Mouse (Mus musculus): Measurements from ENCODE around the gene Bcam. TPM values are rescaled to one million over a fixed set of nuclear protein-coding genes. Genes with fewer than 3 reads are reported as not detected.
A peak's percentile ranks its signal among the peaks of the same experiment; 100 is the strongest.

Bcam gene
- 10 to 100 TPM; 21.9 to 26.7 TPM for total RNA-seq (2021)
- long read RNA-seq, experiment 1, transcript Bcam-201 (15 exons, 2,429 nt) = major isoform, 30 of 32 reads
- long read RNA-seq, experiment 1, partial matches to known transcripts = 1 of 32 reads
- long read RNA-seq, experiment 1, other reads (novel, unspliced or antisense) = 1 of 32 reads
- long read RNA-seq, experiment 2, transcript Bcam-201 (15 exons, 2,429 nt) = major isoform, 24 of 31 reads
- long read RNA-seq, experiment 2, partial matches to known transcripts = 3 of 31 reads
- long read RNA-seq, experiment 2, other reads (novel, unspliced or antisense) = 3 of 31 reads

- Histone ChIP-seq H3K27ac (peak within 1 kb of the TSS; percentile 90), H3K4me3 (peak within 1 kb of the TSS; percentile 82)
- intact Hi-C loops (cut with DNase I) = no loop called here
- DNase-seq = no peak
- TF ChIP-seq CTCF (IDR thresholded peaks at IDR 0.05) = no peak
Observed at GRCm38 (mm10) chr7:19770984-19771391, at the start of gene Bcam. Gene Bcam, minus strand, starts transcription at chr7:19771016.

DNA sequence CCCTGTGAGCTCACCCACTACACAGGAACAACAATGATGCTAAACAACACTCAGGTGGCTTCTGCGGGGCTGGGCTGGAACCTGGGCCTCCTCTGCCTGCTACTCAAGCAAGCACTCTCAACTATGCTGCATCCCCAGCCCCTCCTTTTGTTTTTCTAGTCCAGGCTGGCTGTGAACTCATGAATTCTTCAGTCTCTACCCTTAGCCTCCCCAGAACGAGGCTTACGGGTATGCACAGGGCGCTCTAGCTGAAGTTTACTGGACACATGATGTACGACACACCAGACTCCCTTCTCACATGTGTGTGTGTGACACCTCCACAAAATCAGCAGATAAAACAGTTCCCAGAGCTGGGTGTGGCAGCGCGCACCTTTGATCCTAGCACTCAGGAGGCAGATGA is 48.1 kb upstream of the Bcam start:
- intact Hi-C loops (cut with DNase I) = no loop called here
- Histone ChIP-seq H3K27ac (no peak overlapping the region), H3K4me3 (no peak overlapping the region)
- DNase-seq = no peak
- TF ChIP-seq CTCF (IDR thresholded peaks at IDR 0.05) = no peak

DNA sequence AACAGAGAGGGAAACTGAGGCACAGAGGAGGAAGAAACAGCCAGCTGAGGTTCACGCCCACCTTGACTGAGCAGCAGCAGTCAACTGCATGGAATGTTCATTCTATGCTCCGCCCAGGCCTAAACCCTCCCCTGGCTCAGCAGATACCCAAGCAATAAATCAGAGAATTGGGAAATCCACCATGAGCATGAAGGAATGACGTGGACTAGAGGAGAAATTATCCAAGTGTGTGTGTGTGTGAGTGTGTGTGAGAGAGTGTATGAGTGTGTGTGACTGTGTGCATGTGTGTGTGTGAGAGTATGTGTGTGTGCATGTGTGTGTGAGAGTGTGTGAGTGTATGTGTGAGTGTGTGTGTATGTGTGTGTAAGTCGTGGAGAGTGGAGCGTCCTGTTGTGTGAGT is 47.6 kb upstream of the Bcam start:
- no peak for TF ChIP-seq CTCF (IDR thresholded peaks at IDR 0.05)
- peak overlapping the region; percentile 84 for H3K27ac ChIP-seq
- no peak overlapping the region for H3K4me3 ChIP-seq
- no peak for DNase-seq
- intact Hi-C loops (cut with DNase I) = no loop called here

GRCm38 (mm10) chr7:19817382-19818105 is 46.7 kb upstream of the Bcam start:
- no peak for TF ChIP-seq CTCF (IDR thresholded peaks at IDR 0.05)
- H3K4me3 ChIP-seq = peak overlapping the region; percentile 73
- intact Hi-C loops (cut with DNase I) = no loop called here
- DNase-seq = peak; percentile 68
- peak overlapping the region; percentile 84 for H3K27ac ChIP-seq

- peak; percentile 91 for DNase-seq
- peak overlapping the region; percentile 73 for H3K4me3 ChIP-seq
- peak overlapping the region; percentile 84 for H3K27ac ChIP-seq
- intact Hi-C loops (cut with DNase I) = no loop called here
- TF ChIP-seq CTCF (IDR thresholded peaks at IDR 0.05) = no peak
Observed at GRCm38 (mm10) chr7:19816224-19816771, 45.5 kb upstream of the Bcam start.

GRCm38 (mm10) chr7:19815296-19816223 is 44.7 kb upstream of the Bcam start:
- intact Hi-C loops (cut with DNase I) = no loop called here
- no peak for TF ChIP-seq CTCF (IDR thresholded peaks at IDR 0.05)
- DNase-seq = no peak
- Histone ChIP-seq H3K4me3 (peak overlapping the region; percentile 73), H3K27ac (peak overlapping the region; percentile 84)

GRCm38 (mm10) chr7:19813579-19814122 is 42.8 kb upstream of the Bcam start:
- intact Hi-C loops (cut with DNase I) = no loop called here
- Histone ChIP-seq H3K27ac (no peak overlapping the region), H3K4me3 (no peak overlapping the region)
- no peak for DNase-seq
- no peak for TF ChIP-seq CTCF (IDR thresholded peaks at IDR 0.05)

- Histone ChIP-seq H3K4me3 (no peak overlapping the region), H3K27ac (no peak overlapping the region)
- no peak for TF ChIP-seq CTCF (IDR thresholded peaks at IDR 0.05)
- no peak for DNase-seq
- intact Hi-C loops (cut with DNase I) = no loop called here
Observed at GRCm38 (mm10) chr7:19813161-19813560, 42.3 kb upstream of the Bcam start.

- TF ChIP-seq CTCF (IDR thresholded peaks at IDR 0.05) = no peak
- peak; percentile 79 for DNase-seq
- Histone ChIP-seq H3K27ac (no peak overlapping the region), H3K4me3 (no peak overlapping the region)
- intact Hi-C loops (cut with DNase I) = loop anchor here (2.0 kb wide), 1 partner anchor 20 kb away; no protein-coding TSS in a partner anchor
Observed at GRCm38 (mm10) chr7:19811114-19811513, 40.3 kb upstream of the Bcam start.

GRCm38 (mm10) chr7:19809369-19809768 is 38.6 kb upstream of the Bcam start:
- DNase-seq = peak; percentile 49
- intact Hi-C loops (cut with DNase I) = no loop called here
- H3K4me3 ChIP-seq = peak overlapping the region; percentile 37
- peak overlapping the region; percentile 49 for H3K27ac ChIP-seq
- TF ChIP-seq CTCF (IDR thresholded peaks at IDR 0.05) = no peak

DNA sequence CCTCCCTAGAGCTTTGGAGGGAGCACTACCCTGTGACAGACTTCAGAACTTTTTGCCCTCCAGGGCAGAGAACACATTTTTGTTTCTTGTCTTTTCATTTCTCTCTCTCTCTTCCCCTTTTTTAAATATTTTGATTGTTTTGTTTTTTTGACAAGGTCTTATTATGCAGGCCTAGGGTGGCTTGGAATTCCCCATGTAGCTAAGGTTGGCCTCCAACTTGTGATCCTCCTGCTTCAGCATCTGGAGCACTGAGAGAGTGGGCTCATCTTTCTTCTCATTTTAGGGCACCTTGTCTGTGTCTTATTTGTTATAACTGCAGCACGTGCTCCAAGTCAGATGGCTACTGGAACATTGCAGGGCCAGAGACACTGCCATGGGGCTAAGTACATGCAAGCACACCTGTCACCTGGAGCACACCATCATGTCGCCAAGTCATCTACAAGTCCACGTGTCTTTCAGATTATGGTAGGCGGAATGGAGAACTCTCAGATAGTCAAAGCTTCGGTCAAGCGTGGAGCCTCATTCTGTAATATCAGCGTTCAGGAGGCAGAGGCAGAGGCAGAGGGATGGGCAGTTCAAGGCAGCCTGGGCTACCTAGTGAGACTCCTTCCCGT is 35.6 kb upstream of the Bcam start:
- no peak for DNase-seq
- TF ChIP-seq CTCF (IDR thresholded peaks at IDR 0.05) = no peak
- H3K27ac ChIP-seq = no peak overlapping the region
- intact Hi-C loops (cut with DNase I) = no loop called here
- no peak overlapping the region for H3K4me3 ChIP-seq

GRCm38 (mm10) chr7:19802995-19803394 is 32.2 kb upstream of the Bcam start:
- no peak overlapping the region for H3K4me3 ChIP-seq
- TF ChIP-seq CTCF (IDR thresholded peaks at IDR 0.05) = peak; percentile 79
- intact Hi-C loops (cut with DNase I) = loop anchor here (1.0 kb wide), 1 partner anchor 40 kb away; no protein-coding TSS in a partner anchor
- H3K27ac ChIP-seq = no peak overlapping the region
- DNase-seq = peak; percentile 70
